Mouse (Mus musculus) intestine, embryonic 14.5 days (tissue): ENCODE results near the gene Kat14. TPM values are rescaled to one million over a fixed set of nuclear protein-coding genes. Genes with fewer than 3 reads are reported as not detected.

Experiments used
- ATAC-seq: fragments of 200-750 bp; cut with Nextera tagmentation; replicated peaks from 2 replicates; pipeline ENCODE4 v1.8.0; 2017; ENCODE audit warnings: low read depth, moderate number of reproducible peaks, moderate TSS enrichment, moderate library complexity; ENCODE audit not compliant: low FRiP score, low TSS enrichment
- DNase-seq: peaks from one replicate; pipeline ENCODE4 v3.0.0-alpha.2; 2018; ENCODE audit warnings: low spot score
- H3K27ac ChIP-seq: fragments of 300-500 bp; sonication (generic); 2 replicates; pipeline ENCODE4 v1.5.1; 2014; ENCODE audit warnings: low read depth, mild to moderate bottlenecking, control low read depth
- H3K27me3 ChIP-seq: fragments of 300-500 bp; sonication (generic); replicated peaks from 2 replicates; pipeline ENCODE4 v1.6.1; 2014; ENCODE audit warnings: low read length, control low read depth; ENCODE audit not compliant: control insufficient read depth, insufficient read depth
- H3K36me3 ChIP-seq: fragments of 300-500 bp; sonication (generic); 2 replicates; pipeline ENCODE4 v1.6.1; 2014; ENCODE audit warnings: low read length, control low read depth; ENCODE audit not compliant: control insufficient read depth, insufficient read depth
- H3K4me1 ChIP-seq: fragments of 300-500 bp; sonication (generic); replicated peaks from 2 replicates; pipeline ENCODE4 v1.6.1; 2014; ENCODE audit warnings: low read length, control low read depth, mixed read lengths; ENCODE audit not compliant: control insufficient read depth, insufficient read depth
- H3K4me2 ChIP-seq: fragments of 300-500 bp; sonication (generic); 2 replicates; pipeline ENCODE4 v1.6.1; 2014; ENCODE audit warnings: low read length
- H3K4me3 ChIP-seq: fragments of 300-500 bp; sonication (generic); 2 replicates; pipeline ENCODE4 v1.5.1; 2014; ENCODE audit warnings: low read depth, low read length, control low read depth, mixed read lengths
- H3K9ac ChIP-seq: fragments of 300-500 bp; sonication (generic); 2 replicates; pipeline ENCODE4 v1.6.1; 2014; ENCODE audit warnings: mild to moderate bottlenecking, low read length
- H3K9me3 ChIP-seq: fragments of 300-500 bp; sonication (generic); 2 replicates; pipeline ENCODE4 v1.6.1; 2016; ENCODE audit warnings: low read length, control low read depth; ENCODE audit not compliant: control insufficient read depth
- WGBS: fragments of 180-500 bp; shearing (Covaris S2); extraction: QIAGEN DNeasy Blood & Tissue Kit; methylation state at CpG from one replicate; pipeline ENCODE4 v1.1.7; 2014; 5-methylcytosine and 5-hydroxymethylcytosine counted together
- polyA plus RNA-seq: library from polyadenylated mRNA; unstranded; fragments of >200 nt; fragmentation: Nextera tagmentation; extraction: Ambion mirVana; gene quantifications from 2 replicates; pipeline ENCODE4 v1.2.1, GENCODE M21; 2014

Kat14 gene
- polyA plus RNA-seq, 1 experiment from 2014 or later: 43.9 TPM

GRCm38 (mm10) chr2:144428659-144429058 lies 59.9 kb downstream of the Kat14 start:
- Histone ChIP-seq H3K27ac (peak overlapping the region; percentile 51; the same call in 1 of the 2 replicates), H3K4me1 (0 out of 2 replicates have a peak, but pooled peaks cover 4% of the 10 kb centered on the region), H3K36me3 (no peaks in the 10 kb centered on the region), H3K27me3 (no peaks in the 10 kb centered on the region), H3K9me3 (no peaks in the 10 kb centered on the region), H3K4me2 (no peak overlapping the region; the same call in 1 of the 2 replicates), H3K9ac (no peak overlapping the region), H3K4me3 (no peak overlapping the region)
- DNase-seq (no peak), ATAC-seq (0 out of 2 replicates have a peak, but pooled peaks have one; percentile 20)
- 72% methylated on average over 8 of the region's 8 CpGs for WGBS

- Histone ChIP-seq H3K4me3 (no peak overlapping the region), H3K9ac (no peak overlapping the region), H3K4me2 (no peak overlapping the region; the same call in 1 of the 2 replicates), H3K9me3 (no peaks in the 10 kb centered on the region), H3K36me3 (no peaks in the 10 kb centered on the region), H3K4me1 (0 out of 2 replicates have a peak, but pooled peaks cover 4% of the 10 kb centered on the region), H3K27me3 (no peaks in the 10 kb centered on the region), H3K27ac (peak overlapping the region; percentile 51)
- WGBS: 56% methylated on average over 7 of the region's 7 CpGs
- peak; percentile 80 for ATAC-seq
- peak; percentile 60 for DNase-seq
These were observed 60.4 kb downstream of the Kat14 start for GRCm38 (mm10) chr2:144429171-144429570.

GRCm38 (mm10) chr2:144431286-144431825 lies 62.6 kb downstream of the Kat14 start:
- H3K4me2 ChIP-seq: no peak overlapping the region
- H3K4me3 ChIP-seq: no peak overlapping the region
- no peak overlapping the region for H3K9ac ChIP-seq
- no peak for ATAC-seq
- H3K27me3 ChIP-seq: no peaks in the 10 kb centered on the region
- 0 out of 2 replicates have a peak, but pooled peaks cover 4% of the 10 kb centered on the region for H3K4me1 ChIP-seq
- no peak overlapping the region for H3K27ac ChIP-seq
- DNase-seq: no peak
- no peaks in the 10 kb centered on the region for H3K36me3 ChIP-seq
- WGBS: 73% methylated on average over 5 of the region's 5 CpGs
- H3K9me3 ChIP-seq: no peaks in the 10 kb centered on the region

GRCm38 (mm10) chr2:144435679-144436078 lies 66.9 kb downstream of the Kat14 start:
- no peak overlapping the region for H3K27ac ChIP-seq
- H3K9ac ChIP-seq: no peak overlapping the region
- H3K4me1 ChIP-seq: no peaks in the 10 kb centered on the region
- H3K4me3 ChIP-seq: no peak overlapping the region
- H3K9me3 ChIP-seq: no peaks in the 10 kb centered on the region
- H3K27me3 ChIP-seq: no peaks in the 10 kb centered on the region
- ATAC-seq (no peak), DNase-seq (no peak)
- H3K4me2 ChIP-seq: no peak overlapping the region
- WGBS: 67% methylated on average over 10 of the region's 10 CpGs
- H3K36me3 ChIP-seq: no peaks in the 10 kb centered on the region

- H3K4me2 ChIP-seq: no peak overlapping the region
- no peaks in the 10 kb centered on the region for H3K27me3 ChIP-seq
- H3K9ac ChIP-seq: no peak overlapping the region
- H3K4me3 ChIP-seq: no peak overlapping the region
- ATAC-seq (no peak), DNase-seq (no peak)
- no peaks in the 10 kb centered on the region for H3K9me3 ChIP-seq
- H3K36me3 ChIP-seq: no peaks in the 10 kb centered on the region
- no peaks in the 10 kb centered on the region for H3K4me1 ChIP-seq
- 59% methylated on average over 4 of the region's 4 CpGs for WGBS
- H3K27ac ChIP-seq: no peak overlapping the region
These were observed 69.6 kb downstream of the Kat14 start for GRCm38 (mm10) chr2:144438424-144438823.

GRCm38 (mm10) chr2:144439191-144439700 lies 70.5 kb downstream of the Kat14 start:
- Histone ChIP-seq H3K4me2 (no peak overlapping the region), H3K36me3 (no peaks in the 10 kb centered on the region), H3K27me3 (no peaks in the 10 kb centered on the region), H3K9ac (no peak overlapping the region), H3K4me1 (no peaks in the 10 kb centered on the region), H3K27ac (no peak overlapping the region), H3K4me3 (no peak overlapping the region), H3K9me3 (no peaks in the 10 kb centered on the region)
- DNase-seq (no peak), ATAC-seq (no peak)
- 76% methylated on average over 3 of the region's 3 CpGs for WGBS

GRCm38 (mm10) chr2:144441386-144441915 lies 72.7 kb downstream of the Kat14 start:
- Histone ChIP-seq H3K4me1 (no peaks in the 10 kb centered on the region), H3K9me3 (no peaks in the 10 kb centered on the region), H3K36me3 (no peaks in the 10 kb centered on the region), H3K4me3 (no peak overlapping the region), H3K27ac (no peak overlapping the region), H3K27me3 (no peaks in the 10 kb centered on the region), H3K9ac (no peak overlapping the region), H3K4me2 (no peak overlapping the region)
- ATAC-seq (no peak), DNase-seq (no peak)
- WGBS: 77% methylated on average over 11 of the region's 11 CpGs

GRCm38 (mm10) chr2:144446360-144446999 lies 77.7 kb downstream of the Kat14 start:
- H3K27ac ChIP-seq: no peak overlapping the region
- ATAC-seq: no peak
- no peaks in the 10 kb centered on the region for H3K9me3 ChIP-seq
- H3K4me1 ChIP-seq: no peaks in the 10 kb centered on the region
- H3K9ac ChIP-seq: no peak overlapping the region
- WGBS: 84% methylated on average over 7 of the region's 7 CpGs
- H3K4me3 ChIP-seq: no peak overlapping the region
- no peaks in the 10 kb centered on the region for H3K36me3 ChIP-seq
- H3K4me2 ChIP-seq: no peak overlapping the region
- H3K27me3 ChIP-seq: no peaks in the 10 kb centered on the region
- DNase-seq: no peak
